Mouse (Mus musculus) heart, embryonic 16.5 days (tissue): ENCODE results near the gene 1700028J19Rik. TPM values are rescaled to one million over a fixed set of nuclear protein-coding genes. Genes with fewer than 3 reads are reported as not detected.
"Not testable (repeated sequence)": the region's sequence is repeated elsewhere in the genome, so short reads cannot be mapped to it uniquely, and the experiment has no call there.

Experiments used
- ATAC-seq: fragments of 200-750 bp; cut with Nextera tagmentation; replicated peaks from 2 replicates; pipeline ENCODE4 v1.8.0; 2017; ENCODE audit warnings: moderate number of reproducible peaks; ENCODE audit not compliant: insufficient read depth, low FRiP score; ENCODE audit errors: extremely low read depth
- H3K27ac ChIP-seq: fragments of 300-500 bp; sonication (generic); 2 replicates; pipeline ENCODE4 v1.5.1; 2014; ENCODE audit warnings: mild to moderate bottlenecking, low read length, control low read depth, moderate library complexity
- H3K27me3 ChIP-seq: fragments of 300-500 bp; sonication (generic); 2 replicates; pipeline ENCODE4 v1.6.1; 2014; ENCODE audit warnings: low read length, mixed read lengths; ENCODE audit not compliant: control insufficient read depth, insufficient read depth
- H3K36me3 ChIP-seq: fragments of 300-500 bp; sonication (generic); 2 replicates; pipeline ENCODE4 v1.6.1; 2014; ENCODE audit not compliant: control insufficient read depth, insufficient read depth
- H3K4me1 ChIP-seq: fragments of 300-500 bp; sonication (generic); 2 replicates; pipeline ENCODE4 v1.6.1; 2014; ENCODE audit warnings: low read length, mixed read lengths; ENCODE audit not compliant: control insufficient read depth, insufficient read depth
- H3K4me2 ChIP-seq: fragments of 300-500 bp; sonication (generic); 2 replicates; pipeline ENCODE4 v1.6.1; 2014; ENCODE audit warnings: low read depth, mild to moderate bottlenecking, control low read depth, low read length
- H3K4me3 ChIP-seq: fragments of 300-500 bp; sonication (generic); 2 replicates; pipeline ENCODE4 v1.5.1; 2014; ENCODE audit warnings: mild to moderate bottlenecking, control low read depth, low read length
- H3K9ac ChIP-seq: fragments of 300-500 bp; sonication (generic); 2 replicates; pipeline ENCODE4 v1.6.1; 2014; ENCODE audit warnings: low read length, control low read depth
- H3K9me3 ChIP-seq: fragments of 300-500 bp; sonication (generic); replicated peaks from 2 replicates; pipeline ENCODE4 v1.6.1; 2016; ENCODE audit warnings: low read length; ENCODE audit not compliant: control insufficient read depth
- WGBS: fragments of 180-500 bp; shearing (Covaris S2); extraction: QIAGEN DNeasy Blood & Tissue Kit; methylation state at CpG from one replicate; pipeline ENCODE4 v1.1.7; 2014; 5-methylcytosine and 5-hydroxymethylcytosine counted together
- polyA plus RNA-seq: library from polyadenylated mRNA; unstranded; fragments of >200 nt; fragmentation: Nextera tagmentation; extraction: Ambion mirVana; gene quantifications from 2 replicates; pipeline ENCODE4 v1.2.1, GENCODE M21; 2015

1700028J19Rik gene
- polyA plus RNA-seq, 1 experiment from 2014 or later, result 1.2 TPM

GRCm38 (mm10) chr7:44240712-44241111 lies 5.8 kb downstream of the 1700028J19Rik start:
- no peak overlapping the region for H3K4me2 ChIP-seq
- ATAC-seq, result no peak
- no peak overlapping the region for H3K9ac ChIP-seq
- H3K27ac ChIP-seq, result no peak overlapping the region
- H3K9me3 ChIP-seq, result no peaks in the 10 kb centered on the region
- WGBS, result 42% methylated on average over 1 of the region's 1 CpGs
- H3K4me3 ChIP-seq, result no peak overlapping the region
- H3K27me3 ChIP-seq, result no peaks in the 10 kb centered on the region
- H3K36me3 ChIP-seq, result no peaks in the 10 kb centered on the region
- H3K4me1 ChIP-seq, result peaks cover 5% of the 10 kb centered on the region; the same call in 1 of the 2 replicates

- no peak overlapping the region for H3K4me3 ChIP-seq
- H3K4me1 ChIP-seq, result no peaks in the 10 kb centered on the region
- H3K27ac ChIP-seq, result no peak overlapping the region
- no peaks in the 10 kb centered on the region for H3K27me3 ChIP-seq
- H3K4me2 ChIP-seq, result no peak overlapping the region
- H3K9me3 ChIP-seq, result no peaks in the 10 kb centered on the region
- ATAC-seq, result no peak
- WGBS, result 41% methylated on average over 2 of the region's 2 CpGs
- H3K36me3 ChIP-seq, result no peaks in the 10 kb centered on the region
- no peak overlapping the region for H3K9ac ChIP-seq
Measured at GRCm38 (mm10) chr7:44239913-44240312, 6.6 kb downstream of the 1700028J19Rik start.

GRCm38 (mm10) chr7:44235909-44236308 lies 10.6 kb downstream of the 1700028J19Rik start, which contains the start of gene Gm36864:
Gene Gm36864 (plus strand): TSS chr7:44236177.
- no peak within 1 kb of the TSS for H3K4me2 ChIP-seq
- H3K27me3 ChIP-seq, result no peaks in the 10 kb centered on the region
- H3K4me1 ChIP-seq, result no peaks in the 10 kb centered on the region
- no peaks in the 10 kb centered on the region for H3K36me3 ChIP-seq
- no peak within 1 kb of the TSS for H3K9ac ChIP-seq
- no peak within 1 kb of the TSS for H3K4me3 ChIP-seq
- H3K9me3 ChIP-seq, result no peaks in the 10 kb centered on the region
- no peak for ATAC-seq
- H3K27ac ChIP-seq, result no peak within 1 kb of the TSS
- WGBS, result 45% methylated on average over 3 of the region's 3 CpGs

- no peak for ATAC-seq
- Histone ChIP-seq H3K9ac (no peak within 1 kb of the TSS), H3K27me3 (no peaks in the 10 kb centered on the region; the same call in 1 of the 2 replicates), H3K9me3 (no peaks in the 10 kb centered on the region), H3K4me1 (no peaks in the 10 kb centered on the region), H3K4me3 (no peak within 1 kb of the TSS), H3K4me2 (no peak within 1 kb of the TSS), H3K27ac (no peak within 1 kb of the TSS), H3K36me3 (no peaks in the 10 kb centered on the region)
- WGBS, result 45% methylated on average over 1 of the region's 1 CpGs
Measured at GRCm38 (mm10) chr7:44225076-44225475, 21.4 kb downstream of the 1700028J19Rik start, which contains the start of gene Klk1. Gene Klk1 (plus strand): TSS chr7:44225360.

- not testable (repeated sequence) for H3K9ac ChIP-seq, H3K4me3 ChIP-seq, H3K27me3 ChIP-seq, H3K36me3 ChIP-seq, H3K9me3 ChIP-seq, ATAC-seq, H3K4me1 ChIP-seq, H3K27ac ChIP-seq, H3K4me2 ChIP-seq
- 60% methylated on average over 6 of the region's 6 CpGs for WGBS
Measured at GRCm38 (mm10) chr7:44222335-44222734, 24.2 kb downstream of the 1700028J19Rik start.

GRCm38 (mm10) chr7:44221601-44222000 lies 24.9 kb downstream of the 1700028J19Rik start:
- H3K9ac ChIP-seq, H3K4me2 ChIP-seq, H3K27ac ChIP-seq, H3K27me3 ChIP-seq, H3K4me3 ChIP-seq, H3K4me1 ChIP-seq, H3K36me3 ChIP-seq, H3K9me3 ChIP-seq, ATAC-seq: not testable (repeated sequence)
- 58% methylated on average over 8 of the region's 10 CpGs for WGBS

GRCm38 (mm10) chr7:44215645-44216044 lies 30.9 kb downstream of the 1700028J19Rik start, which contains the start of gene Klk1b5:
Gene Klk1b5 (plus strand): TSS chr7:44215945.
- no peak for ATAC-seq
- H3K36me3 ChIP-seq, result no peaks in the 10 kb centered on the region

GRCm38 (mm10) chr7:44208307-44208706 lies 38.2 kb downstream of the 1700028J19Rik start:
- no peaks in the 10 kb centered on the region for H3K36me3 ChIP-seq

More at GRCm38 (mm10) chr7:44215645-44216044, 30.9 kb downstream of the 1700028J19Rik start, which contains the start of gene Klk1b5:
- no peak within 1 kb of the TSS for H3K4me3 ChIP-seq
- no peak within 1 kb of the TSS for H3K4me2 ChIP-seq
- no peaks in the 10 kb centered on the region; the same call in 1 of the 2 replicates for H3K27me3 ChIP-seq
- no peak within 1 kb of the TSS for H3K27ac ChIP-seq
- 67% methylated on average over 1 of the region's 1 CpGs for WGBS
- no peaks in the 10 kb centered on the region for H3K4me1 ChIP-seq
- no peaks in the 10 kb centered on the region for H3K9me3 ChIP-seq
- no peak within 1 kb of the TSS for H3K9ac ChIP-seq

GRCm38 (mm10) chr7:44207135-44207534 lies 39.4 kb downstream of the 1700028J19Rik start, which contains the start of gene Klk1b4:
Gene Klk1b4 (plus strand): TSS chr7:44207435.
- ATAC-seq, H3K9ac ChIP-seq, H3K4me3 ChIP-seq, H3K36me3 ChIP-seq, H3K27me3 ChIP-seq, H3K4me2 ChIP-seq, H3K27ac ChIP-seq, H3K9me3 ChIP-seq, H3K4me1 ChIP-seq: not testable (repeated sequence)
- WGBS, result 46% methylated on average over 3 of the region's 3 CpGs

More at GRCm38 (mm10) chr7:44208307-44208706, 38.2 kb downstream of the 1700028J19Rik start:
- Histone ChIP-seq H3K4me1 (no peaks in the 10 kb centered on the region), H3K27me3 (no peaks in the 10 kb centered on the region), H3K9ac (no peak overlapping the region), H3K4me3 (no peak overlapping the region), H3K27ac (no peak overlapping the region), H3K9me3 (no peaks in the 10 kb centered on the region), H3K4me2 (no peak overlapping the region)
- WGBS, result 61% methylated on average over 3 of the region's 3 CpGs
- ATAC-seq, result no peak
